Mouse (Mus musculus) embryonic facial prominence, embryonic 12.5 days (tissue): ENCODE measurements around the gene Pfas. TPM values are rescaled to one million over a fixed set of nuclear protein-coding genes. Genes with fewer than 3 reads are reported as not detected.

Experiments
- ATAC-seq: fragments of 200-750 bp; cut with Nextera tagmentation; 2 replicates; pipeline ENCODE4 v1.8.0; 2017; ENCODE audit not compliant: insufficient number of reproducible peaks, insufficient read depth, low FRiP score, low TSS enrichment
- H3K27ac ChIP-seq: fragments of 300-500 bp; sonication (generic); 2 replicates; pipeline ENCODE4 v1.5.1; 2016; ENCODE audit warnings: mild to moderate bottlenecking
- H3K27me3 ChIP-seq: fragments of 300-500 bp; sonication (generic); 2 replicates; pipeline ENCODE4 v1.6.1; 2016; ENCODE audit warnings: mild to moderate bottlenecking, moderate library complexity
- H3K36me3 ChIP-seq: fragments of 300-500 bp; sonication (generic); 2 replicates; pipeline ENCODE4 v1.6.1; 2016; ENCODE audit warnings: mild to moderate bottlenecking
- H3K4me1 ChIP-seq: fragments of 300-500 bp; sonication (generic); 2 replicates; pipeline ENCODE4 v1.6.1; 2016
- H3K4me2 ChIP-seq: fragments of 300-500 bp; sonication (generic); replicated peaks from 2 replicates; pipeline ENCODE4 v1.6.1; 2016; ENCODE audit warnings: mild to moderate bottlenecking, moderate library complexity
- H3K4me3 ChIP-seq: fragments of 300-500 bp; sonication (generic); 2 replicates; pipeline ENCODE4 v1.5.1; 2016; ENCODE audit warnings: mild to moderate bottlenecking
- H3K9ac ChIP-seq: fragments of 300-500 bp; sonication (generic); 2 replicates; pipeline ENCODE4 v1.6.1; 2016; ENCODE audit warnings: mild to moderate bottlenecking, moderate library complexity
- H3K9me3 ChIP-seq: fragments of 300-500 bp; sonication (generic); 2 replicates; pipeline ENCODE4 v1.6.1; 2016; ENCODE audit warnings: mild to moderate bottlenecking, moderate library complexity
- WGBS: fragments of 180-500 bp; shearing (Covaris S2); methylation state at CpG from one replicate; pipeline ENCODE4 v1.1.7; 2016; 5-methylcytosine and 5-hydroxymethylcytosine counted together
- polyA plus RNA-seq: library from polyadenylated mRNA; unstranded; fragments of >200 nt; fragmentation: Nextera tagmentation; extraction: Ambion mirVana; gene quantifications from 2 replicates; pipeline ENCODE4 v1.2.1, GENCODE M21; 2016

The Pfas gene
- polyA plus RNA-seq = 44.0 and 44.3 TPM in 2 replicates

GRCm38 (mm10) chr11:69008182-69009121, at the start of gene Pfas:
Gene Pfas, minus strand, starts transcription at chr11:69008460.
- Histone ChIP-seq H3K27me3 (no peaks in the 10 kb centered on the region), H3K9ac (peak within 1 kb of the TSS; percentile 63), H3K4me3 (peak within 1 kb of the TSS; percentile 70), H3K9me3 (no peaks in the 10 kb centered on the region), H3K27ac (peak within 1 kb of the TSS; percentile 42; the same call in 1 of the 2 replicates), H3K4me1 (peaks cover 12% of the 10 kb centered on the region; the same call in 1 of the 2 replicates), H3K36me3 (peaks cover 5% of the 10 kb centered on the region; the same call in 1 of the 2 replicates), H3K4me2 (peak within 1 kb of the TSS; percentile 69)
- 8% methylated on average over 38 of the region's 38 CpGs for WGBS
- peak; percentile 86 for ATAC-seq

DNA sequence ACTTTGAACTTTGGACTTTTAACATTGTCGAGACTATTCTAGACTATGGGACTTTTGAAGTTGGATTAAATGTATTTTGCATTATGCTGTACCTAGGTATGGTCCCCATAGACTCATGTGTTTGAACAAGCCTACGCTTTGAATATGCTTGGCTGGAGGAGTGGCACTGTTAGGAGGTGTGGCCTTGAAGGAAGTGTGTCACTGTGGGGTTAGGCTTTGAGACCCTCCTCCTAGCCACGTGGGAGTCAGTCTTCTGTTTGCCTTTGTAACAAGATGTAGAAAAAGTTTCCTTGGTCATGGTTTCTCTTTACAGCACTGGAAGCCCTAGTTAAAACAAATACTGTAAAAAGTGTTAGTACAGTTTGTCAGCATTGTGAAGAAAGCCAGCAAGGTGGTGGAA, 45.6 kb upstream of the Pfas start:
- 80% methylated on average over 3 of the region's 3 CpGs for WGBS
- Histone ChIP-seq H3K4me2 (no peak overlapping the region), H3K9ac (no peak overlapping the region), H3K36me3 (peaks cover 38% of the 10 kb centered on the region), H3K9me3 (no peaks in the 10 kb centered on the region), H3K27ac (no peak overlapping the region), H3K4me1 (0 out of 2 replicates have a peak, but pooled peaks cover 6% of the 10 kb centered on the region), H3K4me3 (no peak overlapping the region), H3K27me3 (no peaks in the 10 kb centered on the region)
- no peak for ATAC-seq

DNA sequence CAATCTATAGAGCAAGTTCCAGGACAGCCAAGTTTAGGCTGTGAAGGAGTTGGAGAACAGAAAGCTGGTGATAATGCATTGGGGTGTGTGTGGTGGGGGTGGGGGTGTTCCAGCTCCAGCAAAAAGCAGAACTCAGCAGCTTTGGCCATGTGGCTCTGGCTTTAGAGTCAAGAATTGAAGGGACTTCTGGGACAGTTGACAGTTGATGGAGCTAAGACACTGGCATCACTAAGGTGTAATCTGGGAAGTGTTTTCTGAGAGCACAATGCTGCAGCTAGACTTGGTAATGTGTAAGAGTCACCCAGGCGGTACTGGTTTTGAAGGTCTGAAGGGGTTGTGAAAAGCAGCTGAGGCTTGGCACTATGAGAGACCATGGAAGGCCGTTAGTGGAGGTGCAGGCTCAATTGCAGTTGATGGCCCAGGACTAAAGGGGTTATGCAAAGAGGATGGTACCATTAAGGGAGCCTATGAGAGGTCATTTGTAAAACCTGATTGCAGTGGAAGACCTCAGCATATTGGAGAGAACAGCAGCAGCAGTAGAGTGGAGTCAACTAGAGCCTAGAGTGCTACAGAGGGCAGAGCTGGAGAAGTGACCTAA, 44.7 kb upstream of the Pfas start:
- H3K9me3 ChIP-seq = no peaks in the 10 kb centered on the region
- no peak overlapping the region for H3K27ac ChIP-seq
- H3K27me3 ChIP-seq = no peaks in the 10 kb centered on the region
- 84% methylated on average over 2 of the region's 2 CpGs for WGBS
- 0 out of 2 replicates have a peak, but pooled peaks cover 5% of the 10 kb centered on the region for H3K4me1 ChIP-seq
- H3K36me3 ChIP-seq = peaks cover 44% of the 10 kb centered on the region
- no peak overlapping the region for H3K9ac ChIP-seq
- H3K4me3 ChIP-seq = no peak overlapping the region
- ATAC-seq = no peak
- no peak overlapping the region for H3K4me2 ChIP-seq

GRCm38 (mm10) chr11:69051771-69052170, 43.5 kb upstream of the Pfas start:
- Histone ChIP-seq H3K27ac (no peak overlapping the region), H3K4me3 (no peak overlapping the region), H3K36me3 (peaks cover 44% of the 10 kb centered on the region), H3K4me1 (peaks cover 12% of the 10 kb centered on the region), H3K9me3 (no peaks in the 10 kb centered on the region), H3K4me2 (no peak overlapping the region), H3K27me3 (no peaks in the 10 kb centered on the region), H3K9ac (no peak overlapping the region)
- ATAC-seq = no peak
- 84% methylated on average over 4 of the region's 4 CpGs for WGBS

GRCm38 (mm10) chr11:69050748-69051147, 42.5 kb upstream of the Pfas start:
- WGBS = 92% methylated on average over 8 of the region's 8 CpGs
- no peak overlapping the region for H3K27ac ChIP-seq
- H3K9ac ChIP-seq = no peak overlapping the region
- ATAC-seq = no peak
- no peaks in the 10 kb centered on the region for H3K9me3 ChIP-seq
- no peak overlapping the region for H3K4me3 ChIP-seq
- H3K4me1 ChIP-seq = peaks cover 17% of the 10 kb centered on the region
- H3K36me3 ChIP-seq = peaks cover 44% of the 10 kb centered on the region
- H3K27me3 ChIP-seq = no peaks in the 10 kb centered on the region
- H3K4me2 ChIP-seq = no peak overlapping the region

DNA sequence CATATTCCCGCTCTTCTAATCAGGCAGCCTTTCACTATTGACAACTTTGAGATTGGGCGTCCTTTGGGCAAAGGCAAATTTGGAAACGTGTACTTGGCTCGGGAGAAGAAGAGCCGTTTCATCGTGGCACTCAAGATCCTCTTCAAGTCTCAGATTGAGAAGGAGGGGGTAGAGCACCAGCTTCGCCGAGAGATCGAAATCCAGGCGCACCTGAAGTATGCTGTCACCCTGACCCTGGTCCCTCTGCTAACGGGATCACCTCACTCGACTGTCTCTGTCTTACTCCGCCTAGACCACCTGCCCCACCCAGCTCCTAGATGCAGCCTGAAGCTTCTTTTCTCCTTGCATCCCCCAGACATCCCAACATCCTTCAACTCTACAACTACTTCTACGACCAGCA, 39.9 kb upstream of the Pfas start:
- no peak for ATAC-seq
- no peak overlapping the region for H3K4me3 ChIP-seq
- no peak overlapping the region for H3K4me2 ChIP-seq
- no peaks in the 10 kb centered on the region for H3K9me3 ChIP-seq
- WGBS = 94% methylated on average over 14 of the region's 14 CpGs
- no peak overlapping the region for H3K27ac ChIP-seq
- H3K36me3 ChIP-seq = peaks cover 34% of the 10 kb centered on the region
- no peaks in the 10 kb centered on the region for H3K27me3 ChIP-seq
- peaks cover 17% of the 10 kb centered on the region for H3K4me1 ChIP-seq
- H3K9ac ChIP-seq = no peak overlapping the region

- ATAC-seq = no peak
- Histone ChIP-seq H3K27ac (no peak overlapping the region), H3K4me2 (peak overlapping the region; percentile 63), H3K27me3 (no peaks in the 10 kb centered on the region), H3K4me1 (peaks cover 17% of the 10 kb centered on the region), H3K9me3 (no peaks in the 10 kb centered on the region), H3K36me3 (peaks cover 32% of the 10 kb centered on the region), H3K9ac (no peak overlapping the region), H3K4me3 (0 out of 2 replicates have a peak overlapping the region, but pooled peaks have one; percentile 62)
- WGBS = 93% methylated on average over 12 of the region's 12 CpGs
Observed at GRCm38 (mm10) chr11:69047592-69047991, 39.3 kb upstream of the Pfas start.

DNA sequence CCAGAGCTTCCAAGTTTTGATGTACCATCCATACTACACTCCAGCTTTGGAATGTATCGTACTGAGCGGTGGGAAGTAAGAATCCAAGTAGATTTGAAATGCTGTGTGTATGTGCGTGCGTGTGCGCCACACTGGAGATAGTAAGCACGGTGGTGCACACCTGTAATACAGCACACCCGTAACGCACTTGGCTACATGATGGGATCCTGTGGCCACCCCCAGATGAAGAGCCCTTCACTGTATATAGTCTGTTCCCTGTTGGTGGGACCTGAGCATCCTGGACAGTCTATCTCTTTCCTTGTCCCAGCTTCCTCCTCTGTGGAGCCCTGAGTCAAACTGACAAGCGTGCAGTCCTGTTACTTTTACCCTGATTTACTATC, 38.1 kb upstream of the Pfas start:
- no peak for ATAC-seq
- Histone ChIP-seq H3K27me3 (no peaks in the 10 kb centered on the region), H3K4me3 (peak overlapping the region; percentile 62), H3K9ac (peak overlapping the region; percentile 61), H3K27ac (peak overlapping the region; percentile 83; the same call in 1 of the 2 replicates), H3K36me3 (peaks cover 28% of the 10 kb centered on the region), H3K9me3 (no peaks in the 10 kb centered on the region), H3K4me2 (peak overlapping the region; percentile 63), H3K4me1 (peaks cover 17% of the 10 kb centered on the region)
- 13% methylated on average over 9 of the region's 9 CpGs for WGBS

GRCm38 (mm10) chr11:69045531-69046394, 37.5 kb upstream of the Pfas start, which contains the start of gene Aurkb:
Gene Aurkb, plus strand, starts transcription at chr11:69045647.
- ATAC-seq = peak; percentile 79
- Histone ChIP-seq H3K36me3 (peaks cover 23% of the 10 kb centered on the region), H3K4me3 (peak within 1 kb of the TSS; percentile 62), H3K27ac (peak within 1 kb of the TSS; percentile 83), H3K9me3 (no peaks in the 10 kb centered on the region), H3K4me1 (peaks cover 17% of the 10 kb centered on the region), H3K4me2 (peak within 1 kb of the TSS; percentile 63), H3K9ac (peak within 1 kb of the TSS; percentile 61), H3K27me3 (no peaks in the 10 kb centered on the region)
- under 1% methylated on average over 54 of the region's 54 CpGs for WGBS

- H3K9me3 ChIP-seq = no peaks in the 10 kb centered on the region
- H3K36me3 ChIP-seq = peaks cover 29% of the 10 kb centered on the region
- 65% methylated on average over 5 of the region's 5 CpGs for WGBS
- H3K4me2 ChIP-seq = 0 out of 2 replicates have a peak overlapping the region, but pooled peaks have one; percentile 47
- no peak overlapping the region for H3K27ac ChIP-seq
- ATAC-seq = no peak
- no peak overlapping the region for H3K4me3 ChIP-seq
- no peak overlapping the region for H3K9ac ChIP-seq
- H3K27me3 ChIP-seq = no peaks in the 10 kb centered on the region
- peaks cover 27% of the 10 kb centered on the region for H3K4me1 ChIP-seq
Observed at GRCm38 (mm10) chr11:69038173-69038572, 29.9 kb upstream of the Pfas start.
